22 mouse cellular contexts compared by ENCODE assay signal in genomic region chr14:101903722-101904121, GRCm38 (mm10).
DNase-seq lines count a peak whose midpoint lies in the region; ATAC-seq and TF ChIP-seq lines count a peak whose summit lies in the region.
"Had no signal": no experiment of that assay in that cellular context is flagged by ENCODE, and none has a peak within 500 bp of the region (broad histone marks: within the 10 kb centered on the region; RNA-seq: fewer than 3 reads in every experiment).

No protein-coding gene starts in this region.

- H3K27me3 ChIP-seq in heart, embryonic 11.5 days (ENCODE audit: control insufficient read depth, insufficient read depth, low read length) = no peaks in the 10 kb centered on the region
- H3K27me3 ChIP-seq in myocyte (ENCODE audit: control insufficient read depth, insufficient read depth, insufficient read length) = no peaks in the 10 kb centered on the region
- H3K27me3 ChIP-seq: embryonic facial prominence, embryonic 13.5 days; embryonic facial prominence, embryonic 15.5 days; forebrain, embryonic 12.5 days had no signal

- H3K4me3 ChIP-seq in heart, embryonic 11.5 days (ENCODE audit: low read depth, low read length) = no peak overlapping the region
- no peak overlapping the region for H3K4me3 ChIP-seq in layer of hippocampus, adult 2 months
- no peak overlapping the region for H3K4me3 ChIP-seq in myocyte
- H3K4me3 ChIP-seq: embryonic facial prominence, embryonic 13.5 days; embryonic facial prominence, embryonic 15.5 days; erythroblast, embryonic 14.5 days; forebrain, embryonic 10.5 days; forebrain, embryonic 12.5 days had no signal

- H3K4me2 ChIP-seq in heart, embryonic 11.5 days = no peak overlapping the region
- H3K4me2 ChIP-seq in myocyte (ENCODE audit: low read depth) = no peak overlapping the region
- H3K4me2 ChIP-seq: embryonic facial prominence, embryonic 13.5 days; embryonic facial prominence, embryonic 15.5 days; forebrain, embryonic 12.5 days had no signal

- no peaks in the 10 kb centered on the region for H3K9me3 ChIP-seq in heart, embryonic 11.5 days (replicated peaks; ENCODE audit: control insufficient read depth, low read length)
- H3K9me3 ChIP-seq: embryonic facial prominence, embryonic 13.5 days; embryonic facial prominence, embryonic 15.5 days; forebrain, embryonic 10.5 days; forebrain, embryonic 12.5 days had no signal

- no peak overlapping the region for H3ac ChIP-seq in myocyte (ENCODE audit: control insufficient read depth, insufficient read length)

- peaks cover 5% of the 10 kb centered on the region for H3K79me2 ChIP-seq in myocyte (ENCODE audit: control insufficient read depth, insufficient read depth)

- no peak for ATAC-seq in heart, embryonic 11.5 days (replicated peaks; ENCODE audit: insufficient number of reproducible peaks, low FRiP score, low TSS enrichment)
- ATAC-seq: forebrain, embryonic 14.5 days; forebrain, embryonic 16.5 days had no signal

- TF ChIP-seq CTCF in layer of hippocampus, adult 2 months (conservative IDR thresholded peaks at IDR 0.05) = no peak

- peaks cover 3% of the 10 kb centered on the region; the same call in 1 of the 2 replicates for H3K4me1 ChIP-seq in heart, embryonic 11.5 days (ENCODE audit: control insufficient read depth, insufficient read depth, low read length)
- H3K4me1 ChIP-seq: embryonic facial prominence, embryonic 13.5 days; embryonic facial prominence, embryonic 15.5 days; forebrain, embryonic 12.5 days had no signal

- peaks cover 11% of the 10 kb centered on the region; the same call in 1 of the 2 replicates for H3K36me3 ChIP-seq in heart, embryonic 11.5 days (ENCODE audit: control insufficient read depth, insufficient read depth, low read length)
- peaks cover 25% of the 10 kb centered on the region for H3K36me3 ChIP-seq in myocyte (ENCODE audit: control insufficient read depth, insufficient read depth)
- H3K36me3 ChIP-seq: forebrain, embryonic 10.5 days; forebrain, embryonic 12.5 days had no signal

- WGBS in heart, embryonic 11.5 days (ENCODE audit: insufficient replicate concordance) = 82% methylated on average over 5 of the region's 5 CpGs

- no peak overlapping the region for H3K9ac ChIP-seq in heart, embryonic 11.5 days (ENCODE audit: low read depth, low read length)
- H3K9ac ChIP-seq: embryonic facial prominence, embryonic 13.5 days; embryonic facial prominence, embryonic 15.5 days; forebrain, embryonic 12.5 days had no signal

- TF ChIP-seq POLR2A in myocyte (IDR thresholded peaks at IDR 0.05; ENCODE audit: insufficient read length, low read depth) = no peak

- no peak overlapping the region for H3K27ac ChIP-seq in heart, embryonic 11.5 days (ENCODE audit: low read depth, low read length)
- peak overlapping the region; percentile 39; the same call in 1 of the 2 replicates for H3K27ac ChIP-seq in layer of hippocampus, adult 2 months
- H3K27ac ChIP-seq: embryonic facial prominence, embryonic 13.5 days; embryonic facial prominence, embryonic 15.5 days; forebrain, embryonic 10.5 days; forebrain, embryonic 12.5 days had no signal

- peak; percentile 66 for DNase-seq in heart, adult 11 months
- no peak for DNase-seq in layer of hippocampus, adult 2 months (ENCODE audit: low spot score in 2 of 2)
- no peak for DNase-seq in layer of hippocampus, adult 8-10 months (ENCODE audit: low spot score in 2 of 2)
- DNase-seq in testis, postnatal 14 days (ENCODE audit: low spot score) = no peak
- DNase-seq: adrenal gland, adult 2 months; adrenal gland, postnatal 10 days; adrenal gland, postnatal 25 days; cerebellum, adult 11 months; cerebellum, adult 18-20 months; cerebellum, adult 8-10 months; cerebellum, adult 9-11 months; cerebellum, postnatal 25 days; embryo, embryonic 11 days had no signal

TF ChIP-seq in myocyte, 11 proteins besides CTCF, POLR2A, EP300 and RAD21:
- TF ChIP-seq MAX (IDR thresholded peaks at IDR 0.05; ENCODE audit: low read depth) = no peak
- TF ChIP-seq TCF12 (IDR thresholded peaks at IDR 0.05; ENCODE audit: insufficient read depth, poor library complexity, severe bottlenecking) = peak; percentile 73
- no peak for TF ChIP-seq CEBPB (IDR thresholded peaks at IDR 0.05; ENCODE audit: insufficient read depth, poor library complexity, severe bottlenecking)
- peak in 2 of 3 experiments; percentile 53 to 85 for TF ChIP-seq MYOD1 (IDR thresholded peaks at IDR 0.05; ENCODE audit: control insufficient read depth in 1 of 3, insufficient read length in 2 of 3, low read depth in 2 of 3)
- TF ChIP-seq E2F4 (IDR thresholded peaks at IDR 0.05; ENCODE audit: insufficient read depth) = no peak
- TF ChIP-seq USF1 (IDR thresholded peaks at IDR 0.05; ENCODE audit: low read depth) = no peak
- TF ChIP-seq SRF (IDR thresholded peaks at IDR 0.05; ENCODE audit: control insufficient read depth, insufficient read length, low read depth) = no peak
- TF ChIP-seq TCF3 (IDR thresholded peaks at IDR 0.05; ENCODE audit: insufficient read length, low read depth) = peak; percentile 31
- peak; percentile 48 to 91 (median 66) for TF ChIP-seq MYOG (IDR thresholded peaks at IDR 0.05; ENCODE audit: control insufficient read depth in 1 of 3, insufficient read depth in 1 of 3, insufficient read length in 2 of 3, low read depth in 2 of 3)
